Mouse (Mus musculus) forebrain, embryonic 11.5 days (tissue): ENCODE data around the gene Ptges2. TPM values are rescaled to one million over a fixed set of nuclear protein-coding genes. Genes with fewer than 3 reads are reported as not detected.
A peak's percentile ranks its signal among the peaks of the same experiment; 100 is the strongest.

Experiments
- ATAC-seq: fragments of 200-750 bp; cut with Nextera tagmentation; replicated peaks from 2 replicates; pipeline ENCODE4 v1.8.0; 2017; ENCODE audit warnings: moderate TSS enrichment; ENCODE audit not compliant: low FRiP score
- DNase-seq: peaks from one replicate; pipeline ENCODE4 v3.0.0-alpha.2; 2017; ENCODE audit warnings: low spot score
- H3K27ac ChIP-seq: fragments of 300-500 bp; sonication (generic); 2 replicates; pipeline ENCODE4 v1.5.1; 2014; ENCODE audit warnings: low read depth, low read length
- H3K27me3 ChIP-seq: fragments of 300-500 bp; sonication (generic); 2 replicates; pipeline ENCODE4 v1.6.1; 2014; ENCODE audit warnings: mild to moderate bottlenecking, low read length, mixed read lengths; ENCODE audit not compliant: control insufficient read depth, insufficient read depth
- H3K36me3 ChIP-seq: fragments of 300-500 bp; sonication (generic); 2 replicates; pipeline ENCODE4 v1.6.1; 2014; ENCODE audit warnings: mild to moderate bottlenecking, low read length, moderate library complexity, mixed read lengths; ENCODE audit not compliant: control insufficient read depth, insufficient read depth
- H3K4me1 ChIP-seq: fragments of 300-500 bp; sonication (generic); replicated peaks from 2 replicates; pipeline ENCODE4 v1.6.1; 2014; ENCODE audit warnings: low read length, mixed read lengths; ENCODE audit not compliant: control insufficient read depth, insufficient read depth
- H3K4me2 ChIP-seq: fragments of 300-500 bp; sonication (generic); 2 replicates; pipeline ENCODE4 v1.6.1; 2014; ENCODE audit warnings: low read depth, mild to moderate bottlenecking, low read length, moderate library complexity, mixed read lengths; ENCODE audit not compliant: severe bottlenecking
- H3K4me3 ChIP-seq: fragments of 300-500 bp; sonication (generic); 2 replicates; pipeline ENCODE4 v1.5.1; 2014; ENCODE audit warnings: low read depth, low read length
- H3K9ac ChIP-seq: fragments of 300-500 bp; sonication (generic); 2 replicates; pipeline ENCODE4 v1.6.1; 2014; ENCODE audit warnings: low read length
- H3K9me3 ChIP-seq: fragments of 300-500 bp; sonication (generic); 2 replicates; pipeline ENCODE4 v1.6.1; 2016; ENCODE audit warnings: low read length, mixed read lengths; ENCODE audit not compliant: control insufficient read depth
- WGBS: fragments of 180-500 bp; shearing (Covaris S2); extraction: QIAGEN DNeasy Blood & Tissue Kit; methylation state at CpG from one replicate; pipeline ENCODE4 v1.1.7; 2014; 5-methylcytosine and 5-hydroxymethylcytosine counted together
- polyA plus RNA-seq: library from polyadenylated mRNA; unstranded; fragments of >200 nt; fragmentation: Nextera tagmentation; extraction: Ambion mirVana; gene quantifications from 2 replicates; pipeline ENCODE4 v1.2.1, GENCODE M21; 2014

Gene Ptges2
- polyA plus RNA-seq, 1 experiment from 2014 or later, result 28.0 TPM

- DNase-seq (no peak), ATAC-seq (no peak)
- no peaks in the 10 kb centered on the region for H3K27me3 ChIP-seq
- H3K9ac ChIP-seq, result no peak overlapping the region
- peaks cover 39% of the 10 kb centered on the region for H3K4me1 ChIP-seq
- no peak overlapping the region for H3K4me3 ChIP-seq
- H3K36me3 ChIP-seq, result no peaks in the 10 kb centered on the region; the same call in 1 of the 2 replicates
- H3K9me3 ChIP-seq, result no peaks in the 10 kb centered on the region
- H3K27ac ChIP-seq, result peak overlapping the region; percentile 48; the same call in 1 of the 2 replicates
- H3K4me2 ChIP-seq, result no peak overlapping the region
- WGBS, result 16% methylated on average over 3 of the region's 3 CpGs
Observed at GRCm38 (mm10) chr2:32424796-32425195, 29.1 kb downstream of the Ptges2 start.

- no peaks in the 10 kb centered on the region; the same call in 1 of the 2 replicates for H3K36me3 ChIP-seq
- no peak overlapping the region for H3K27ac ChIP-seq
- no peak overlapping the region for H3K4me3 ChIP-seq
- 82% methylated on average over 5 of the region's 5 CpGs for WGBS
- no peak overlapping the region for H3K4me2 ChIP-seq
- H3K9me3 ChIP-seq, result no peaks in the 10 kb centered on the region
- ATAC-seq (no peak), DNase-seq (no peak)
- H3K27me3 ChIP-seq, result no peaks in the 10 kb centered on the region
- no peak overlapping the region for H3K9ac ChIP-seq
- H3K4me1 ChIP-seq, result peaks cover 43% of the 10 kb centered on the region
Observed at GRCm38 (mm10) chr2:32425568-32425967, 29.9 kb downstream of the Ptges2 start.

- ATAC-seq (no peak), DNase-seq (no peak)
- H3K27ac ChIP-seq, result no peak overlapping the region
- no peak overlapping the region for H3K4me3 ChIP-seq
- no peak overlapping the region for H3K4me2 ChIP-seq
- peaks cover 45% of the 10 kb centered on the region for H3K4me1 ChIP-seq
- H3K27me3 ChIP-seq, result no peaks in the 10 kb centered on the region
- WGBS, result 93% methylated on average over 1 of the region's 1 CpGs
- H3K9me3 ChIP-seq, result no peaks in the 10 kb centered on the region
- no peaks in the 10 kb centered on the region for H3K36me3 ChIP-seq
- H3K9ac ChIP-seq, result no peak overlapping the region
Observed at GRCm38 (mm10) chr2:32426141-32426540, 30.4 kb downstream of the Ptges2 start.

DNA sequence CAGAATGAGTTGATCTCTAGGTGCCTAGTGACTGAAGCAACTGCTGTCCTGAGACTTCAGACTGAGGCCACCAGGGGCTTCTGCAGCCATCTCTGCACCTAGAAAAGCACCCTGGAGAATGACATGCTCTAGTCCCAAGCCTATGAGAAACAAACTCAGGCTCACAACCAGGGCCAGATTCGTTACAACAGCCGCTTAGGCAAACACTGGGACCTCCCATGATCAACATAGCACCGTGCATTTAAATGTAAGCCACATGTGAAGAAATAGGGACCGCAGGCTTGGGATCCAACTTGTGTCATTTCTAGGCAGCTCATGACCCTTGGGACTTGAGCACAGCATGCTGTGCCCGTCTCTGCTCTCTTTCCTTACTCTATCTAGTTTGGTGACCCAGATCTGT, 32.0 kb downstream of the Ptges2 start:
- Histone ChIP-seq H3K9ac (no peak overlapping the region), H3K4me2 (no peak overlapping the region), H3K36me3 (no peaks in the 10 kb centered on the region), H3K27ac (no peak overlapping the region; the same call in 1 of the 2 replicates), H3K4me3 (no peak overlapping the region), H3K4me1 (peaks cover 45% of the 10 kb centered on the region), H3K9me3 (no peaks in the 10 kb centered on the region), H3K27me3 (no peaks in the 10 kb centered on the region)
- no peak for ATAC-seq
- no peak for DNase-seq
- 70% methylated on average over 5 of the region's 5 CpGs for WGBS

DNA sequence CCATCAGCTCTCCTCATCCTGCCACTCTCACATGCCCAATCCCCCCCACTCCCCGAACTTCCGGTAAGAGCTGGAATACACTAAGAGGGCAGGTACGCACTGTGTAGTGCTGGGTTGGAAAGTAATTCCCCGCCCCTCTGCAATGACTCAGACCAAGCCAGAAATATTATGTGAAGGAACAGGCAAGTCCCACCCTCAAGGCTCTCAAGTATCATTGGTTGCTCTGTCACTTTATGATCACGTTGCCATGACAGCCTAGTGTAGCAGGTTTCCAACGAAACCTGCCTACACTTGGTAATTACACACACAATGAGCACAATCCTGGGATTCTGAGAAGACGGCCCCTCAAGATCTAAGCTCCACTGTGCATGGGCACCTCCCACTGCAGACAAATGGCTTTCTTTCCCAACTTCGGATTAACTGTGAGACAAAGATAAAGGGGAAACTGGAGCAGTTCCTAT, 32.6 kb downstream of the Ptges2 start:
- Histone ChIP-seq H3K36me3 (no peaks in the 10 kb centered on the region), H3K4me1 (peaks cover 40% of the 10 kb centered on the region), H3K27me3 (no peaks in the 10 kb centered on the region), H3K9me3 (no peaks in the 10 kb centered on the region), H3K4me2 (peak overlapping the region; percentile 37; the same call in 1 of the 2 replicates), H3K9ac (no peak overlapping the region; the same call in 1 of the 2 replicates), H3K27ac (peak overlapping the region; percentile 73), H3K4me3 (peak overlapping the region; percentile 8)
- ATAC-seq (peak; percentile 37), DNase-seq (no peak)
- WGBS, result 42% methylated on average over 8 of the region's 8 CpGs

- Histone ChIP-seq H3K27ac (peak overlapping the region; percentile 73; the same call in 1 of the 2 replicates), H3K27me3 (no peaks in the 10 kb centered on the region), H3K9ac (peak overlapping the region; percentile 27), H3K4me2 (peak overlapping the region; percentile 37; the same call in 1 of the 2 replicates), H3K4me1 (peaks cover 30% of the 10 kb centered on the region), H3K36me3 (no peaks in the 10 kb centered on the region), H3K4me3 (no peak overlapping the region), H3K9me3 (no peaks in the 10 kb centered on the region)
- DNase-seq, result no peak
- WGBS, result 78% methylated on average over 4 of the region's 4 CpGs
- no peak for ATAC-seq
Observed at GRCm38 (mm10) chr2:32429215-32429891, 33.7 kb downstream of the Ptges2 start.

- DNase-seq (peak; percentile 88), ATAC-seq (peak; percentile 92)
- Histone ChIP-seq H3K4me1 (peaks cover 23% of the 10 kb centered on the region), H3K9me3 (no peaks in the 10 kb centered on the region), H3K4me3 (peak overlapping the region; percentile 38), H3K4me2 (peak overlapping the region; percentile 77), H3K27ac (peak overlapping the region; percentile 68), H3K36me3 (no peaks in the 10 kb centered on the region), H3K27me3 (no peaks in the 10 kb centered on the region), H3K9ac (peak overlapping the region; percentile 69)
- 8% methylated on average over 18 of the region's 18 CpGs for WGBS
Observed at GRCm38 (mm10) chr2:32430701-32431676, 35.3 kb downstream of the Ptges2 start.

GRCm38 (mm10) chr2:32436686-32437372, 41.1 kb downstream of the Ptges2 start:
- ATAC-seq, result no peak
- Histone ChIP-seq H3K27ac (peak overlapping the region; percentile 28; the same call in 1 of the 2 replicates), H3K27me3 (no peaks in the 10 kb centered on the region), H3K4me3 (no peak overlapping the region), H3K36me3 (no peaks in the 10 kb centered on the region), H3K9ac (no peak overlapping the region), H3K9me3 (no peaks in the 10 kb centered on the region), H3K4me1 (peaks cover 11% of the 10 kb centered on the region), H3K4me2 (0 out of 2 replicates have a peak overlapping the region, but pooled peaks have one; percentile 1)
- WGBS, result 46% methylated on average over 3 of the region's 3 CpGs
- peak; percentile 49 for DNase-seq
